Mouse (Mus musculus) liver, postnatal 0 days (tissue): ENCODE data around the gene Ktn1. TPM values are rescaled to one million over a fixed set of nuclear protein-coding genes. Genes with fewer than 3 reads are reported as not detected.

Experiments
- ATAC-seq: fragments of 200-750 bp; cut with Nextera tagmentation; 2 replicates; pipeline ENCODE4 v1.8.0; 2017; ENCODE audit warnings: mild to moderate bottlenecking, moderate library complexity
- DNase-seq: peaks from one replicate; pipeline ENCODE4 v3.0.0-alpha.2; 2016
- H3K27ac ChIP-seq: fragments of 300-500 bp; sonication (generic); 2 replicates; pipeline ENCODE4 v1.5.1; 2014; ENCODE audit warnings: antibody characterized with exemption, moderate library complexity, mild to moderate bottlenecking, low read depth
- H3K27me3 ChIP-seq: fragments of 300-500 bp; sonication (generic); 2 replicates; pipeline ENCODE4 v1.6.1; 2014; ENCODE audit warnings: low read length, control low read depth, mixed read lengths; ENCODE audit not compliant: insufficient read depth
- H3K36me3 ChIP-seq: fragments of 300-500 bp; sonication (generic); replicated peaks from 2 replicates; pipeline ENCODE4 v1.6.1; 2014; ENCODE audit warnings: mild to moderate bottlenecking, control low read depth, low read length, moderate library complexity, mixed read lengths; ENCODE audit not compliant: insufficient read depth
- H3K4me1 ChIP-seq: fragments of 300-500 bp; sonication (generic); 2 replicates; pipeline ENCODE4 v1.6.1; 2014; ENCODE audit warnings: antibody characterized with exemption, mild to moderate bottlenecking, control low read depth; ENCODE audit not compliant: insufficient read depth
- H3K4me2 ChIP-seq: fragments of 300-500 bp; sonication (generic); 2 replicates; pipeline ENCODE4 v1.6.1; 2014; ENCODE audit warnings: low read depth, mild to moderate bottlenecking, low read length, moderate library complexity, mixed read lengths
- H3K4me3 ChIP-seq: fragments of 300-500 bp; sonication (generic); 2 replicates; pipeline ENCODE4 v1.5.1; 2014; ENCODE audit warnings: low read depth, low read length
- H3K9ac ChIP-seq: fragments of 300-500 bp; sonication (generic); replicated peaks from 2 replicates; pipeline ENCODE4 v1.6.1; 2014; ENCODE audit warnings: mild to moderate bottlenecking, moderate library complexity
- H3K9me3 ChIP-seq: fragments of 300-500 bp; sonication (generic); 2 replicates; pipeline ENCODE4 v1.6.1; 2016; ENCODE audit warnings: mild to moderate bottlenecking, control low read depth, low read length, mixed read lengths
- CTCF ChIP-seq: sonication (generic); IDR thresholded peaks from 2 replicates; pipeline ENCODE4 v1.5.1; 2016; ENCODE audit warnings: antibody characterized with exemption, low read depth
- EP300 ChIP-seq: IDR thresholded peaks from 2 replicates; pipeline ENCODE4 v1.6.1; 2016; ENCODE audit warnings: antibody characterized with exemption, low read depth, mild to moderate bottlenecking
- WGBS: fragments of 180-500 bp; shearing (Covaris S2); extraction: QIAGEN DNeasy Blood & Tissue Kit; methylation state at CpG from one replicate; pipeline ENCODE4 v1.1.7; 2014; ENCODE audit not compliant: insufficient replicate concordance; 5-methylcytosine and 5-hydroxymethylcytosine counted together
- polyA plus RNA-seq: library from polyadenylated mRNA; unstranded; fragments of >200 nt; fragmentation: Nextera tagmentation; extraction: Ambion mirVana; gene quantifications from 2 replicates; pipeline ENCODE4 v1.2.1, GENCODE M21; 2015

Gene Ktn1
- polyA plus RNA-seq = 16.7 and 17.4 TPM in 2 replicates

GRCm38 (mm10) chr14:47648218-47648617 lies at the start of gene Ktn1:
Gene Ktn1 (plus strand): TSS chr14:47648448.
- Histone ChIP-seq H3K27me3 (no peaks in the 10 kb centered on the region), H3K9me3 (no peaks in the 10 kb centered on the region), H3K4me3 (peak within 1 kb of the TSS; percentile 78), H3K27ac (peak within 1 kb of the TSS; percentile 91), H3K4me1 (peaks cover 15% of the 10 kb centered on the region; the same call in 1 of the 2 replicates), H3K4me2 (peak within 1 kb of the TSS; percentile 84), H3K9ac (peak within 1 kb of the TSS; percentile 76), H3K36me3 (no peaks in the 10 kb centered on the region)
- no peak for DNase-seq
- TF ChIP-seq CTCF (no peak), EP300 (no peak)
- 55% methylated on average over 5 of the region's 5 CpGs for WGBS
- no peak for ATAC-seq

- Histone ChIP-seq H3K9ac (no peak overlapping the region), H3K36me3 (no peaks in the 10 kb centered on the region), H3K4me3 (no peak overlapping the region), H3K9me3 (no peaks in the 10 kb centered on the region), H3K27ac (no peak overlapping the region), H3K4me1 (no peaks in the 10 kb centered on the region), H3K27me3 (no peaks in the 10 kb centered on the region), H3K4me2 (no peak overlapping the region)
- DNase-seq (no peak), ATAC-seq (no peak)
- TF ChIP-seq EP300 (no peak), CTCF (no peak)
- whole genome bisulfite sequencing = 62% methylated on average over 7 of the region's 7 CpGs
These were observed 35.0 kb upstream of the Ktn1 start for GRCm38 (mm10) chr14:47613254-47613653.

GRCm38 (mm10) chr14:47618891-47619290 lies 29.4 kb upstream of the Ktn1 start:
- H3K4me3 ChIP-seq = no peak overlapping the region
- DNase-seq (no peak), ATAC-seq (peak; percentile 45)
- TF ChIP-seq CTCF = no peak
- TF ChIP-seq EP300 = 0 out of 2 replicates have a peak, but pooled peaks have one; percentile 14
- H3K9me3 ChIP-seq = no peaks in the 10 kb centered on the region
- H3K4me2 ChIP-seq = no peak overlapping the region
- H3K4me1 ChIP-seq = no peaks in the 10 kb centered on the region
- H3K27me3 ChIP-seq = no peaks in the 10 kb centered on the region
- no peaks in the 10 kb centered on the region for H3K36me3 ChIP-seq
- no peak overlapping the region for H3K9ac ChIP-seq
- 74% methylated on average over 5 of the region's 5 CpGs for WGBS
- H3K27ac ChIP-seq = no peak overlapping the region

DNA sequence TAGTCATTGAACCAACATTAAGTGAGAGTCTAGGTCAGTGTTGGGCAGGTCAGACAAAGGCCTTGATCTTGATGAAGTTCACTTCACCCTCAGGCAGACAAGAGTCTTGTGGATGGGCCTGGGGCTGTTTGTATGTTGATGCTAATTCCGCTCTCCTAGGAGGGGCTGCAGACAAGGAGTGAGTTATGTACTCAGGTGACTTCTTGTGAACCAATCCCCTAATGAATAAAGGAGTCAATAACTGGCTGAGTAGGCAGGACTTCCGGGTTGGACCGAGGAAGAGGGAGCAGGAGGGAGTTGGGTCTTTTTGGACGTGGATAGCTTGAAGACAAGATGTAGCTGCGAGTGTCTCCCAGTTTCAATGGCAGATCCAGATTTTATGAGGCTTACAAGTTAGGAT lies 26.3 kb upstream of the Ktn1 start:
- DNase-seq = no peak
- no peaks in the 10 kb centered on the region for H3K36me3 ChIP-seq
- ATAC-seq = no peak
- no peaks in the 10 kb centered on the region for H3K27me3 ChIP-seq
- H3K4me2 ChIP-seq = no peak overlapping the region
- no peak overlapping the region for H3K9ac ChIP-seq
- TF ChIP-seq CTCF = no peak
- TF ChIP-seq EP300 = no peak
- H3K9me3 ChIP-seq = no peaks in the 10 kb centered on the region
- 77% methylated on average over 5 of the region's 5 CpGs for WGBS
- H3K27ac ChIP-seq = no peak overlapping the region
- H3K4me1 ChIP-seq = no peaks in the 10 kb centered on the region
- no peak overlapping the region for H3K4me3 ChIP-seq

- no peak for ATAC-seq
These were observed 23.4 kb upstream of the Ktn1 start for GRCm38 (mm10) chr14:47624837-47625236.

DNA sequence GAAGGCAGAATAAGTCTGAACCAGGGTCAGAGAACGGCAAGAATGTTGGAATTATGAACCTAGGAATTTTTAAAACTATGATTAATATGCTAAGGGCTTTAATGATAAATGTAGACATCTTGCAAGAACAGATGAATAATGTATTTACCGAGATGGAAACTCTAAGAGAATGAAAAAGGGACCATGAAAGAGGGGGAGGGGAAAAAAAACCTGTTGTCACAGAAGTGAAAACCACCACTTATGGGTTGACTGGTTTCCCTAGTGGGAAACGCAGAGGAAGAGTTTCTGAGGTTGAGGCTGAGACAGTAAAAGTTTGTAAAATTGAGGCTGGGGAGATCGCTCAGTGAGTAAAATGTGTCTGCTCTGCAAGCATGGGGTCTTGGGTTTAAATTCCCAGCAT lies 22.1 kb upstream of the Ktn1 start:
- no peaks in the 10 kb centered on the region for H3K4me1 ChIP-seq
- ATAC-seq (no peak), DNase-seq (no peak)
- H3K4me2 ChIP-seq = no peak overlapping the region
- H3K36me3 ChIP-seq = no peaks in the 10 kb centered on the region
- H3K27ac ChIP-seq = no peak overlapping the region
- no peaks in the 10 kb centered on the region for H3K9me3 ChIP-seq
- WGBS = 67% methylated on average over 4 of the region's 4 CpGs
- no peaks in the 10 kb centered on the region for H3K27me3 ChIP-seq
- TF ChIP-seq EP300 = no peak
- no peak for TF ChIP-seq CTCF
- no peak overlapping the region for H3K9ac ChIP-seq
- H3K4me3 ChIP-seq = no peak overlapping the region

More at GRCm38 (mm10) chr14:47624837-47625236, 23.4 kb upstream of the Ktn1 start:
- no peaks in the 10 kb centered on the region for H3K9me3 ChIP-seq
- H3K27ac ChIP-seq = no peak overlapping the region
- no peak overlapping the region for H3K4me2 ChIP-seq
- H3K27me3 ChIP-seq = no peaks in the 10 kb centered on the region
- DNase-seq = no peak
- H3K4me1 ChIP-seq = no peaks in the 10 kb centered on the region
- no peak overlapping the region for H3K9ac ChIP-seq
- 57% methylated on average over 3 of the region's 3 CpGs for WGBS
- TF ChIP-seq EP300 (no peak), CTCF (no peak)
- no peaks in the 10 kb centered on the region for H3K36me3 ChIP-seq
- no peak overlapping the region for H3K4me3 ChIP-seq

GRCm38 (mm10) chr14:47626812-47627211 lies 21.4 kb upstream of the Ktn1 start:
- 34% methylated on average over 2 of the region's 2 CpGs for WGBS
- Histone ChIP-seq H3K27me3 (no peaks in the 10 kb centered on the region), H3K4me3 (no peak overlapping the region), H3K4me2 (no peak overlapping the region), H3K9me3 (no peaks in the 10 kb centered on the region), H3K36me3 (no peaks in the 10 kb centered on the region), H3K9ac (no peak overlapping the region), H3K4me1 (no peaks in the 10 kb centered on the region), H3K27ac (no peak overlapping the region)
- DNase-seq (no peak), ATAC-seq (no peak)
- TF ChIP-seq CTCF = no peak
- TF ChIP-seq EP300 = no peak
